Mouse (Mus musculus) C2C12 (cell line): Measurements from ENCODE around the gene Gm20715.

ENCODE experiments used
- CEBPB ChIP-seq: IDR thresholded peaks from one replicate; pipeline ENCODE4 v1.6.1; 2011; ENCODE audit warnings: low read depth, mild to moderate bottlenecking, control low read depth, moderate library complexity
- CTCF ChIP-seq: IDR thresholded peaks from one replicate; pipeline ENCODE4 v1.5.1; 2011; ENCODE audit not compliant: control insufficient read depth, insufficient read depth, insufficient read length
- FOSL1 ChIP-seq: IDR thresholded peaks from one replicate; pipeline ENCODE4 v1.8.0; 2011; ENCODE audit warnings: mild to moderate bottlenecking, low read length; ENCODE audit not compliant: poor library complexity, insufficient read depth, severe bottlenecking
- MAX ChIP-seq: IDR thresholded peaks from one replicate; pipeline ENCODE4 v1.6.1; 2011; ENCODE audit warnings: mild to moderate bottlenecking, control low read depth
- MYOG ChIP-seq: IDR thresholded peaks from one replicate; pipeline ENCODE4 v1.6.1; 2011; ENCODE audit not compliant: control insufficient read depth, insufficient read length; ENCODE audit errors: extremely low read depth
- USF1 ChIP-seq: IDR thresholded peaks from one replicate; pipeline ENCODE4 v1.6.1; 2011; ENCODE audit warnings: low read depth, mild to moderate bottlenecking, control low read depth, moderate library complexity

DNA sequence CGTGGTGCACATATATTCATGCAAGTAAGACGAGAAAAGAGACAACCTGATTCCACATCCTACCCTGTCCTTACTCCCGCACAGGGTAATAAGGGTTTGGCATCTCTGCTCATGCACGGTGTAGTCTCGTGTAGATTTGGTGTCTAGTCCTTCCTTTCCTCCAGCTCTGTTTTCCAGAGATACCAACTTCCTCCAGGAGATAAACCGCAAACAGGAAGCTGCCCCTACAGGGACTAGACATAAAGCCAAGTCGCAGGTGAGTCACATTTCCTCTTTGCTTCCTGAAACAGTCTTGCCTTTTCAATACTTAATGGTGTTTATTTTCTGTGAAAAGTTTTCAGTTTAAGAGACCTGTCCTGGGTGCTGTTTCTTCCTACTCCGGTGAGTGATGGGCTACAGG, 26.1 kb upstream of the Gm20715 start:
- no peak for TF ChIP-seq CTCF
- no peak for TF ChIP-seq MYOG
- TF ChIP-seq CEBPB: no peak
- TF ChIP-seq FOSL1: no peak
- no peak for TF ChIP-seq MAX
- no peak for TF ChIP-seq USF1
